25 mouse cellular contexts compared by ENCODE assay signal in the genomic region with DNA sequence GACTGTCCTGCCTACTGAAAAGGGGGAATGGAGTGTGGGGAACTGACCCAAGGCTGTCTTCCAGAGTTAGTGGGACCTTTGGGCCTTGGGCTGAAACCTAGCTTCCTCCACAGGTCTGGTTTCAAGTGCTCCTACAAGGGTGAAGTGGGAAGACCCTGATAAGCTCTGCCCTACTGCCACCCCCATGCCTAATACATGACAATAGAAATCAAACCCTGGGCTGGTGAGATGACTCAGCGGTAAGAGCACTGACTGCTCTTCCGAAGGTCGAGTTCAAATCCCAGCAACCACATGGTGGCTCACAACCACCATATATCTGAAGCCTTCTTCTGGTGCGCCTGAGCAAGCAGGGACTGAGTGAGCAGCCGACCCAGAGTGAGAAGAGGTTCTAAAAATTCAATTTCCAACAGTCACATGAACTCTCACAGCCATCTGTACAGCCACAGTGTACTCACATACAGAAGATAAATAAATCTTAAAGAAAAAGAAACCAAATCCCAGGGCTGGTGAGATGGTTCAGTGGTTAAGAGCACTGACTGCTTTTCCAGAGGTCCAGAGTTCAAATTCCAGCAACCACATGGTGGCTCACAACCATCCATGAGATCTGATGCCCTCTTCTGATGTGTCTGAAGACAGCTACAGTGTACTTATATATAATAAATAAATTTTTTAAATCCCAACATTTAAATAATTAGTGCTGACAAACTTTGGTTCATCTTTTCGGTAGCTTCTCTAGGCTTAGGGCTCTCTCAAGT. TPM values are rescaled to one million over a fixed set of nuclear protein-coding genes. Genes with fewer than 3 reads are reported as not detected.
DNase-seq lines count a peak whose midpoint lies in the region; ATAC-seq and TF ChIP-seq lines count a peak whose summit lies in the region.
"Had no signal": no experiment of that assay in that cellular context is flagged by ENCODE, and none has a peak within 500 bp of the region (broad histone marks: within the 10 kb centered on the region; RNA-seq: fewer than 3 reads in every experiment).

No protein-coding gene starts in this region.

- H3K4me2 ChIP-seq in intestine, postnatal 0 days (replicated peaks; ENCODE audit: low read depth): no peak overlapping the region
- no peak overlapping the region for H3K4me2 ChIP-seq in intestine, embryonic 15.5 days (replicated peaks)
- H3K4me2 ChIP-seq in stomach, embryonic 16.5 days (ENCODE audit: low read depth, low read length): no peak overlapping the region
- H3K4me2 ChIP-seq: forebrain, embryonic 12.5 days; heart, embryonic 13.5 days had no signal

- H3K36me3 ChIP-seq in intestine, postnatal 0 days (ENCODE audit: control insufficient read depth, insufficient read depth): peaks cover 18% of the 10 kb centered on the region; the same call in 1 of the 2 replicates
- H3K36me3 ChIP-seq in intestine, embryonic 15.5 days: no peaks in the 10 kb centered on the region
- H3K36me3 ChIP-seq in stomach, embryonic 16.5 days (ENCODE audit: control insufficient read depth, insufficient read depth, low read length): 0 out of 2 replicates have a peak, but pooled peaks cover 7% of the 10 kb centered on the region

- no peak overlapping the region for H3K9ac ChIP-seq in intestine, postnatal 0 days (ENCODE audit: low read depth, low read length)
- no peak overlapping the region for H3K9ac ChIP-seq in intestine, embryonic 15.5 days
- H3K9ac ChIP-seq in stomach, embryonic 16.5 days (ENCODE audit: low read length): no peak overlapping the region
- H3K9ac ChIP-seq: forebrain, embryonic 12.5 days; heart, embryonic 13.5 days had no signal

- no peak for DNase-seq in layer of hippocampus, adult 2 months (ENCODE audit: low spot score in 2 of 2)
- DNase-seq in layer of hippocampus, adult 18-20 months (ENCODE audit: low spot score in 2 of 2): no peak
- peak; percentile 64 for DNase-seq in R1 (ENCODE audit: low read depth, low spot score)
- no peak for DNase-seq in T-cell, adult 2 months (ENCODE audit: low spot score)
- no peak for DNase-seq in lung, postnatal 10 days
- DNase-seq: adrenal gland, postnatal 36 days; cerebellum, adult 9-10 months; gastrocnemius, postnatal 25 days; heart, adult 2 months; heart, postnatal 14 days; left cerebral cortex, postnatal 4 days; lung, adult 2 months; lung, postnatal 36 days; midbrain, embryonic 14.5 days; thymus, postnatal 14 days had no signal

- H3K4me3 ChIP-seq in intestine, postnatal 0 days (ENCODE audit: low read depth, low read length): no peak overlapping the region
- no peak overlapping the region for H3K4me3 ChIP-seq in intestine, embryonic 15.5 days (replicated peaks)
- no peak overlapping the region for H3K4me3 ChIP-seq in layer of hippocampus, adult 2 months
- H3K4me3 ChIP-seq in stomach, embryonic 16.5 days (replicated peaks; ENCODE audit: low read length): no peak overlapping the region
- H3K4me3 ChIP-seq: forebrain, embryonic 12.5 days; heart, adult 2 months; heart, embryonic 13.5 days; left cerebral cortex, adult 2 months had no signal

- 0 out of 2 replicates have a peak, but pooled peaks cover 2% of the 10 kb centered on the region for H3K4me1 ChIP-seq in intestine, postnatal 0 days (replicated peaks; ENCODE audit: control insufficient read depth, insufficient read depth, low read length)
- peaks cover 9% of the 10 kb centered on the region; the same call in 1 of the 2 replicates for H3K4me1 ChIP-seq in intestine, embryonic 15.5 days (replicated peaks)
- peaks cover 3% of the 10 kb centered on the region; the same call in 1 of the 2 replicates for H3K4me1 ChIP-seq in stomach, embryonic 16.5 days (ENCODE audit: control insufficient read depth, insufficient read depth, low read length)

- no peak for ATAC-seq in intestine, postnatal 0 days
- ATAC-seq in intestine, embryonic 15.5 days: no peak
- no peak for ATAC-seq in stomach, embryonic 16.5 days (ENCODE audit: insufficient read depth, low FRiP score)
- ATAC-seq: CD4-positive, CD25-positive, alpha-beta regulatory T cell, adult 4 months; hindbrain, postnatal 0 days had no signal

- H3K9me3 ChIP-seq in intestine, postnatal 0 days (ENCODE audit: control insufficient read depth): no peaks in the 10 kb centered on the region
- H3K9me3 ChIP-seq in intestine, embryonic 15.5 days: no peaks in the 10 kb centered on the region
- no peaks in the 10 kb centered on the region for H3K9me3 ChIP-seq in stomach, embryonic 16.5 days (replicated peaks; ENCODE audit: control insufficient read depth, low read length)
- H3K9me3 ChIP-seq: forebrain, embryonic 12.5 days; heart, embryonic 13.5 days had no signal

- no peaks in the 10 kb centered on the region for H3K27me3 ChIP-seq in intestine, postnatal 0 days (replicated peaks; ENCODE audit: control insufficient read depth, insufficient read depth, low read length)
- no peaks in the 10 kb centered on the region for H3K27me3 ChIP-seq in intestine, embryonic 15.5 days (replicated peaks)
- H3K27me3 ChIP-seq in stomach, embryonic 16.5 days (ENCODE audit: control insufficient read depth, insufficient read depth, low read length): no peaks in the 10 kb centered on the region
- H3K27me3 ChIP-seq: forebrain, embryonic 12.5 days; heart, embryonic 13.5 days had no signal

- H3K27ac ChIP-seq in intestine, postnatal 0 days (ENCODE audit: low read depth, low read length): no peak overlapping the region
- H3K27ac ChIP-seq in intestine, embryonic 15.5 days: no peak overlapping the region
- H3K27ac ChIP-seq in layer of hippocampus, adult 2 months: no peak overlapping the region
- peak overlapping the region; percentile 46 for H3K27ac ChIP-seq in stomach, embryonic 16.5 days (ENCODE audit: low read length)
- H3K27ac ChIP-seq: forebrain, embryonic 12.5 days; heart, adult 2 months; heart, embryonic 13.5 days; hindbrain, postnatal 0 days; left cerebral cortex, adult 2 months had no signal

- 67% methylated on average over 6 of the region's 6 CpGs for WGBS in intestine, postnatal 0 days
- 78% methylated on average over 6 of the region's 6 CpGs for WGBS in intestine, embryonic 15.5 days
- 82% methylated on average over 6 of the region's 6 CpGs for WGBS in stomach, embryonic 16.5 days

- TF ChIP-seq CTCF in intestine, postnatal 0 days (IDR thresholded peaks at IDR 0.05; ENCODE audit: low read depth): 0 out of 2 replicates have a peak, but pooled peaks have one; percentile 2
- TF ChIP-seq CTCF in layer of hippocampus, adult 2 months (conservative IDR thresholded peaks at IDR 0.05): 0 out of 2 replicates have a peak, but pooled peaks have one; percentile 12

RNA-seq across cellular contexts. Expression of gene Ier2, which starts 6.3 kb away (rescaled TPM):
- polyA plus RNA-seq in intestine, postnatal 0 days (2015; fragmentation: Nextera tagmentation; extraction: Ambion mirVana): 77.3 and 79.4 TPM in 2 replicates
- polyA plus RNA-seq in intestine, embryonic 15.5 days (2015; fragmentation: Nextera tagmentation; extraction: Ambion mirVana): 84.2 and 85.5 TPM in 2 replicates
- total RNA-seq in layer of hippocampus, adult 2 months (2021): 1 to 10 TPM; 5.1 to 7.2 TPM
- 10 to 100 TPM in 1 of 2 experiments, 1 to 10 TPM in 1; 6.2 to 10.0 TPM for total RNA-seq in layer of hippocampus, adult 18-20 months (2021)
- 62.4 and 69.5 TPM in 2 replicates for polyA plus RNA-seq in stomach, embryonic 16.5 days (2015; fragmentation: Nextera tagmentation; extraction: Ambion mirVana)

RNA-seq across cellular contexts. Expression of gene Trmt1, which starts 17.2 kb away (rescaled TPM):
- polyA plus RNA-seq in intestine, postnatal 0 days (2015; fragmentation: Nextera tagmentation; extraction: Ambion mirVana): 22.3 and 23.7 TPM in 2 replicates
- polyA plus RNA-seq in intestine, embryonic 15.5 days (2015; fragmentation: Nextera tagmentation; extraction: Ambion mirVana): 59.9 and 68.3 TPM in 2 replicates
- 100 to 1,000 TPM; 109 to 113 TPM for total RNA-seq in layer of hippocampus, adult 2 months (2021)
- total RNA-seq in layer of hippocampus, adult 18-20 months (2021): 100 to 1,000 TPM in 1 of 2 experiments, 10 to 100 TPM in 1; 96.9 to 108 TPM
- 53.7 and 54.1 TPM in 2 replicates for polyA plus RNA-seq in stomach, embryonic 16.5 days (2015; fragmentation: Nextera tagmentation; extraction: Ambion mirVana)

RNA-seq across cellular contexts. Expression of gene Nacc1, which starts 18.8 kb away (rescaled TPM):
- 9.3 and 9.8 TPM in 2 replicates for polyA plus RNA-seq in intestine, postnatal 0 days (2015; fragmentation: Nextera tagmentation; extraction: Ambion mirVana)
- 14.8 and 17.0 TPM in 2 replicates for polyA plus RNA-seq in intestine, embryonic 15.5 days (2015; fragmentation: Nextera tagmentation; extraction: Ambion mirVana)
- 10 to 100 TPM; 91.8 to 93.9 TPM for total RNA-seq in layer of hippocampus, adult 2 months (2021)
- 10 to 100 TPM; 94.8 to 95.5 TPM for total RNA-seq in layer of hippocampus, adult 18-20 months (2021)
- 14.4 and 14.5 TPM in 2 replicates for polyA plus RNA-seq in stomach, embryonic 16.5 days (2015; fragmentation: Nextera tagmentation; extraction: Ambion mirVana)

RNA-seq across cellular contexts. Expression of gene Lyl1, which starts 32.3 kb away (rescaled TPM):
- polyA plus RNA-seq in intestine, postnatal 0 days (2015; fragmentation: Nextera tagmentation; extraction: Ambion mirVana): 3.5 and 3.9 TPM in 2 replicates
- 5.1 and 5.5 TPM in 2 replicates for polyA plus RNA-seq in intestine, embryonic 15.5 days (2015; fragmentation: Nextera tagmentation; extraction: Ambion mirVana)
- total RNA-seq in layer of hippocampus, adult 2 months (2021): 1 to 10 TPM; 2.3 to 2.6 TPM
- 1 to 10 TPM; 2.0 to 2.2 TPM for total RNA-seq in layer of hippocampus, adult 18-20 months (2021)
- polyA plus RNA-seq in stomach, embryonic 16.5 days (2015; fragmentation: Nextera tagmentation; extraction: Ambion mirVana): 6.0 and 8.3 TPM in 2 replicates

RNA-seq across cellular contexts. Expression of gene G430095P16Rik, which starts 53.9 kb away (rescaled TPM):
- 1.0 and 1.5 TPM in 2 replicates for polyA plus RNA-seq in intestine, postnatal 0 days (2015; fragmentation: Nextera tagmentation; extraction: Ambion mirVana)
- polyA plus RNA-seq in intestine, embryonic 15.5 days (2015; fragmentation: Nextera tagmentation; extraction: Ambion mirVana): 3.1 and 3.7 TPM in 2 replicates
- total RNA-seq in layer of hippocampus, adult 2 months (2021): under 1 TPM in 1 of 2 experiments, not detected in 1; 0.54 TPM
- total RNA-seq in layer of hippocampus, adult 18-20 months (2021): not detected
- polyA plus RNA-seq in stomach, embryonic 16.5 days (2015; fragmentation: Nextera tagmentation; extraction: Ambion mirVana): 3.2 and 4.1 TPM in 2 replicates
- total RNA-seq: hindbrain, postnatal 0 days; layer of hippocampus, postnatal 10 days; left cerebral cortex, adult 2 months; left cerebral cortex, postnatal 4 days; liver, adult 2 months had no signal
- polyA plus RNA-seq: liver, adult 2 months had no signal
